Mouse (Mus musculus) kidney, adult 2 months (tissue): ENCODE measurements at regions not wholly inside any gene's neighbourhood (a gene's known extent, or its start where the extent isn't known, plus 50 kb on each side); places are given as distances from the start of the nearest gene placed in this dataset.

Experiments used
- CTCF ChIP-seq: fragments of 200-500 bp; conservative IDR thresholded peaks from 2 replicates; pipeline ENCODE4 v1.5.1; 2011; ENCODE audit warnings: low read depth, mild to moderate bottlenecking, control low read depth, low read length, moderate library complexity, mixed read lengths; ENCODE audit not compliant: insufficient read depth, insufficient read length
- POLR2A ChIP-seq: fragments of 200-500 bp; IDR thresholded peaks from one replicate; pipeline ENCODE4 v1.6.1; 2011; ENCODE audit warnings: low read depth, low read length, control low read depth

GRCm38 (mm10) chr4:67190536-67190935, 363.2 kb downstream of the Tlr4 start:
- no peak for TF ChIP-seq POLR2A
- no peak for TF ChIP-seq CTCF
